In the genomic region with DNA sequence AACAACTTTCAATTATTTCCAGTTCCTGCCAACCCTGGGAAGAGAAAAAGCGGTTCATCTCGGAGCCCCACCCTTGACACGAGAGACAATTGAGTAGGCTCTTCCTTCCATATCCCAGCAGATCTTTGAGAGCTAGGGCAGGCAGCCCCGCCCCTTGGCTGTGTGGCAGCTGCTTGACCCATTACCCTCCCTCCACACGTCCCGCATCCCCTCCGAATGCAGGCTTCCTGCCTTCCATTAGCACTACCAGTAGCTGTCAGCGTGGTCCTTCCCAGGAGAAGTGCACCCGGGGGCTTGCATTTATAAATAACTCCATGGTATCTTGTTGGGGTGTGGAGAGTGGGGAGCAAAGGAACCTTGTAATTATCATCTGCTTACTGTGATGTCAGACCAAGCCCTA, we compare ENCODE assay signal across 8 mouse cellular contexts. TPM values are rescaled to one million over a fixed set of nuclear protein-coding genes. Genes with fewer than 3 reads are reported as not detected.
DNase-seq lines count a peak whose midpoint lies in the region; ATAC-seq and TF ChIP-seq lines count a peak whose summit lies in the region.

No protein-coding gene starts in this region.

- peaks cover 34% of the 10 kb centered on the region for H3K4me1 ChIP-seq in midbrain, embryonic 12.5 days
- H3K4me1 ChIP-seq in midbrain, embryonic 14.5 days (ENCODE audit: control insufficient read depth, insufficient read depth, low read length): peaks cover 14% of the 10 kb centered on the region
- H3K4me1 ChIP-seq in forebrain, postnatal 0 days (ENCODE audit: insufficient read depth): 0 out of 2 replicates have a peak, but pooled peaks cover 4% of the 10 kb centered on the region

- H3K36me3 ChIP-seq in midbrain, embryonic 12.5 days: no peaks in the 10 kb centered on the region
- H3K36me3 ChIP-seq in midbrain, embryonic 14.5 days (ENCODE audit: control insufficient read depth, insufficient read depth, low read length): no peaks in the 10 kb centered on the region
- no peaks in the 10 kb centered on the region for H3K36me3 ChIP-seq in forebrain, postnatal 0 days (ENCODE audit: insufficient read depth)

- TF ChIP-seq CTCF in forebrain, postnatal 0 days (IDR thresholded peaks at IDR 0.05; ENCODE audit: low read depth): no peak

- peak overlapping the region; percentile 35; the same call in 1 of the 2 replicates for H3K27ac ChIP-seq in midbrain, embryonic 12.5 days (replicated peaks)
- no peak overlapping the region for H3K27ac ChIP-seq in midbrain, embryonic 14.5 days (replicated peaks; ENCODE audit: low read depth, low read length)
- peak overlapping the region; percentile 50; the same call in 1 of the 2 replicates for H3K27ac ChIP-seq in forebrain, postnatal 0 days (ENCODE audit: low read depth, low read length)

- H3K9me3 ChIP-seq in midbrain, embryonic 12.5 days: no peaks in the 10 kb centered on the region
- no peaks in the 10 kb centered on the region for H3K9me3 ChIP-seq in midbrain, embryonic 14.5 days (ENCODE audit: control insufficient read depth, low read length)
- no peaks in the 10 kb centered on the region for H3K9me3 ChIP-seq in forebrain, postnatal 0 days (ENCODE audit: low read length)

- 0 out of 2 replicates have a peak overlapping the region, but pooled peaks have one; percentile 5 for H3K4me2 ChIP-seq in midbrain, embryonic 12.5 days (replicated peaks)
- H3K4me2 ChIP-seq in midbrain, embryonic 14.5 days (ENCODE audit: low read length): no peak overlapping the region
- H3K4me2 ChIP-seq in forebrain, postnatal 0 days (ENCODE audit: low read depth): 0 out of 2 replicates have a peak overlapping the region, but pooled peaks have one; percentile 5

- DNase-seq in midbrain, embryonic 14.5 days: no peak
- peak; percentile 17 for DNase-seq in forebrain, postnatal 0 days
- DNase-seq in kidney, postnatal 14 days: peak; percentile 69
- peak; percentile 77 for DNase-seq in retina, embryonic 14.5 days (ENCODE audit: low spot score)
- no peak for DNase-seq in frontal cortex, postnatal 36 days (ENCODE audit: low spot score in 2 of 2)
- no peak for DNase-seq in right cerebral cortex, postnatal 25 days

- WGBS in midbrain, embryonic 12.5 days: 47% methylated on average over 9 of the region's 9 CpGs
- 31% methylated on average over 9 of the region's 9 CpGs for WGBS in midbrain, embryonic 14.5 days
- WGBS in forebrain, postnatal 0 days: 44% methylated on average over 9 of the region's 9 CpGs

- no peak overlapping the region for H3K4me3 ChIP-seq in midbrain, embryonic 12.5 days
- H3K4me3 ChIP-seq in midbrain, embryonic 14.5 days (replicated peaks; ENCODE audit: low read depth, low read length): no peak overlapping the region
- no peak overlapping the region for H3K4me3 ChIP-seq in forebrain, postnatal 0 days (ENCODE audit: low read depth, low read length)

- no peak for ATAC-seq in midbrain, embryonic 12.5 days (ENCODE audit: low FRiP score, low read depth)
- ATAC-seq in midbrain, embryonic 14.5 days (ENCODE audit: low FRiP score, low TSS enrichment): no peak
- ATAC-seq in forebrain, postnatal 0 days: no peak
- no peak for ATAC-seq in erythroid progenitor cell, adult 5-6 weeks (replicated peaks; ENCODE audit: low FRiP score, poor library complexity, severe bottlenecking)

- H3K9ac ChIP-seq in midbrain, embryonic 12.5 days (replicated peaks): no peak overlapping the region; the same call in 1 of the 2 replicates
- no peak overlapping the region for H3K9ac ChIP-seq in midbrain, embryonic 14.5 days (replicated peaks; ENCODE audit: low read length)
- no peak overlapping the region for H3K9ac ChIP-seq in forebrain, postnatal 0 days

- H3K27me3 ChIP-seq in midbrain, embryonic 12.5 days: peaks cover 5% of the 10 kb centered on the region; the same call in 1 of the 2 replicates
- no peaks in the 10 kb centered on the region for H3K27me3 ChIP-seq in midbrain, embryonic 14.5 days (ENCODE audit: control insufficient read depth, insufficient read depth, low read length)
- no peaks in the 10 kb centered on the region for H3K27me3 ChIP-seq in forebrain, postnatal 0 days (ENCODE audit: insufficient read depth, low read length)

RNA-seq across cellular contexts. Expression of gene Pcbp3, which starts 2.3 kb away (rescaled TPM):
- polyA plus RNA-seq in midbrain, embryonic 12.5 days (2016; fragmentation: Nextera tagmentation; extraction: Ambion mirVana): 67.9 and 68.9 TPM in 2 replicates
- polyA plus RNA-seq in midbrain, embryonic 14.5 days (2014; fragmentation: Nextera tagmentation; extraction: Ambion mirVana): 37.3 and 43.3 TPM in 2 replicates
- 32.9 and 40.4 TPM in 2 replicates for total RNA-seq in forebrain, postnatal 0 days (2014; rRNA removed)
- 74.7 and 78.6 TPM in 2 replicates for polyA plus RNA-seq in forebrain, postnatal 0 days (2015; fragmentation: Nextera tagmentation; extraction: Ambion mirVana)
- 2.9 TPM in 1 of 2 replicates, not detected in the other for total RNA-seq in erythroid progenitor cell, adult 5-6 weeks (2015; ENCODE audit: low replicate concordance)
- not detected in 2 replicates for total RNA-seq in erythroid progenitor cell, adult 5-6 weeks (2017; ENCODE audit: low replicate concordance)

Comparison
In these comparisons a context has a peak if more than half of its experiments do, and no peak if none do; other contexts are left out.
1. DNase-seq: peak in forebrain, postnatal 0 days (single experiment), kidney, postnatal 14 days (single experiment) and retina, embryonic 14.5 days (single experiment); none in midbrain, embryonic 14.5 days (single experiment), frontal cortex, postnatal 36 days (0 of 2) and right cerebral cortex, postnatal 25 days (single experiment).